Mouse (Mus musculus) ES-E14 (cell line): ENCODE data around the gene Ints5. TPM values are rescaled to one million over a fixed set of nuclear protein-coding genes. Genes with fewer than 3 reads are reported as not detected.

ENCODE experiments used
- DNase-seq: peaks from one replicate; pipeline ENCODE4 v3.0.0-alpha.2; 2013; ENCODE audit warnings: low read depth, low spot score
- H3K27ac ChIP-seq: 2 replicates; pipeline ENCODE4 v1.5.1; 2012; ENCODE audit warnings: low read depth, mild to moderate bottlenecking, low read length, moderate library complexity, mixed read lengths; ENCODE audit not compliant: poor library complexity, insufficient read depth, severe bottlenecking
- H3K36me3 ChIP-seq: 2 replicates; pipeline ENCODE4 v1.6.1; 2012; ENCODE audit warnings: mild to moderate bottlenecking, low read length, moderate library complexity, mixed read lengths; ENCODE audit not compliant: control insufficient read depth, poor library complexity, insufficient read depth, severe bottlenecking
- H3K4me1 ChIP-seq, 2 experiments: fragments of 150-350 bp in 1 of 2; sonication (generic) in 1 of 2; 2 replicates each; pipeline ENCODE4 v1.6.1; 2012; ENCODE audit warnings: low read length in 2 of 2, mild to moderate bottlenecking in 1 of 2, mixed read lengths in 1 of 2; ENCODE audit not compliant: control insufficient read depth in 2 of 2, insufficient read depth in 2 of 2, poor library complexity in 1 of 2
- H3K4me3 ChIP-seq, 2 experiments: fragments of 150-350 bp in 1 of 2; sonication (generic) in 1 of 2; 2 replicates each; pipeline ENCODE4 v1.5.1; 2012; ENCODE audit warnings: low read length in 2 of 2, low read depth in 1 of 2, mild to moderate bottlenecking in 1 of 2, mixed read lengths in 1 of 2; ENCODE audit not compliant: insufficient read depth in 1 of 2, poor library complexity in 1 of 2, severe bottlenecking in 1 of 2
- H3K9ac ChIP-seq: 2 replicates; pipeline ENCODE4 v1.6.1; 2012; ENCODE audit warnings: low read depth, mild to moderate bottlenecking, low read length, mixed read lengths; ENCODE audit not compliant: poor library complexity, insufficient read depth, severe bottlenecking
- H3K9me3 ChIP-seq: fragments of 150-350 bp; sonication (generic); 2 replicates; pipeline ENCODE4 v1.6.1; 2012; ENCODE audit warnings: low read depth, mild to moderate bottlenecking, low read length; ENCODE audit not compliant: control insufficient read depth, insufficient read depth
- CHD2 ChIP-seq: IDR thresholded peaks from 2 replicates; pipeline ENCODE4 v1.6.1; 2014; ENCODE audit warnings: mild to moderate bottlenecking, low read depth, low read length, inconsistent platforms
- HCFC1 ChIP-seq: IDR thresholded peaks from 2 replicates; pipeline ENCODE4 v1.6.1; 2012; ENCODE audit warnings: low read length, inconsistent platforms, borderline replicate concordance; ENCODE audit not compliant: insufficient read depth
- MAFK ChIP-seq: IDR thresholded peaks from 2 replicates; pipeline ENCODE4 v1.6.1; 2014; ENCODE audit warnings: mild to moderate bottlenecking, low read depth, low read length, inconsistent platforms; ENCODE audit not compliant: insufficient read depth
- ZC3H11A ChIP-seq: IDR thresholded peaks from 2 replicates; pipeline ENCODE4 v1.6.1; 2012; ENCODE audit warnings: low read depth, mild to moderate bottlenecking, inconsistent platforms, low read length, borderline replicate concordance
- ZNF384 ChIP-seq: IDR thresholded peaks from 2 replicates; pipeline ENCODE4 v1.6.1; 2012; ENCODE audit warnings: low read depth, low read length, inconsistent platforms
- in situ Hi-C, 2 experiments: fragments of 600-800 bp; cut with MboI; formaldehyde crosslinking; loops; one replicate each; pipeline ENCODE4 v1.15.1; 2025; ENCODE audit warnings: low sequenced_read_pairs in 2 of 2, inconsistent platforms in 1 of 2; ENCODE audit not compliant: unreplicated experiment in 2 of 2
- total RNA-seq: library from RNA; depleted of rRNA; stranded (reverse); fragments of 300-350 nt; gene quantifications from 2 replicates; pipeline ENCODE4 v1.2.3, GENCODE M21; 2012

Ints5 gene
- total RNA-seq, 1 experiment, result 59.3 TPM

GRCm38 (mm10) chr19:8927891-8928525 lies 35.2 kb downstream of the Ints5 start:
- Histone ChIP-seq H3K9me3 (no peaks in the 10 kb centered on the region), H3K36me3 (no peaks in the 10 kb centered on the region; the same call in 1 of the 2 replicates), H3K4me3 (no peak overlapping the region), H3K4me1 (peaks cover 0 to 8% of the 10 kb centered on the region in 2 experiments; a peak in 1 of 4 replicates), H3K27ac (no peak overlapping the region), H3K9ac (no peak overlapping the region)
- TF ChIP-seq MAFK (no peak), ZC3H11A (no peak), CHD2 (no peak), HCFC1 (no peak), ZNF384 (no peak)
- in situ Hi-C loops, result no loop called here
- DNase-seq, result no peak

GRCm38 (mm10) chr19:8928689-8929223 lies 36.0 kb downstream of the Ints5 start:
- H3K9me3 ChIP-seq, result no peaks in the 10 kb centered on the region
- peak overlapping the region; percentile 83 to 85 for H3K4me3 ChIP-seq
- in situ Hi-C loops, result no loop called here
- H3K4me1 ChIP-seq, result peaks cover 0 to 8% of the 10 kb centered on the region in 2 experiments; a peak in 1 of 4 replicates
- H3K9ac ChIP-seq, result peak overlapping the region; percentile 45; the same call in 1 of the 2 replicates
- H3K27ac ChIP-seq, result no peak overlapping the region; the same call in 1 of the 2 replicates
- no peak for DNase-seq
- TF ChIP-seq CHD2, result no peak
- TF ChIP-seq ZNF384, result no peak
- TF ChIP-seq ZC3H11A, result no peak
- TF ChIP-seq HCFC1, result no peak
- TF ChIP-seq MAFK, result no peak
- H3K36me3 ChIP-seq, result no peaks in the 10 kb centered on the region; the same call in 1 of the 2 replicates

GRCm38 (mm10) chr19:8929224-8930088 lies 36.7 kb downstream of the Ints5 start, which contains the start of the genes Rom1 and Eml3:
TSS of gene Rom1 (minus strand) at chr19:8929356.
TSS of gene Eml3 (plus strand) at chr19:8929552.
- in situ Hi-C loops, result no loop called here
- H3K4me3 ChIP-seq, result peak within 1 kb of the TSS; percentile 83 to 85

GRCm38 (mm10) chr19:8930117-8930516 lies 37.3 kb downstream of the Ints5 start:
- H3K9ac ChIP-seq, result peak overlapping the region; percentile 80; the same call in 1 of the 2 replicates
- peaks cover 2% of the 10 kb centered on the region; the same call in 1 of the 2 replicates for H3K36me3 ChIP-seq
- no peaks in the 10 kb centered on the region for H3K9me3 ChIP-seq
- TF ChIP-seq ZNF384, result no peak
- TF ChIP-seq HCFC1, result no peak
- peaks cover 0 to 8% of the 10 kb centered on the region in 2 experiments; a peak in 1 of 4 replicates for H3K4me1 ChIP-seq
- in situ Hi-C loops, result no loop called here
- no peak overlapping the region for H3K27ac ChIP-seq
- no peak for DNase-seq
- H3K4me3 ChIP-seq, result peak overlapping the region; percentile 83 to 85

More at GRCm38 (mm10) chr19:8929224-8930088, 36.7 kb downstream of the Ints5 start, which contains the start of the genes Rom1 and Eml3:
- no peak for TF ChIP-seq HCFC1
- TF ChIP-seq ZNF384, result no peak
- TF ChIP-seq MAFK, result peak; percentile 63; the same call in 1 of the 2 replicates
- TF ChIP-seq CHD2, result no peak
- TF ChIP-seq ZC3H11A, result no peak
- DNase-seq, result peak; percentile 85
- peaks cover 0 to 8% of the 10 kb centered on the region in 2 experiments; a peak in 1 of 4 replicates for H3K4me1 ChIP-seq
- no peak within 1 kb of the TSS; the same call in 1 of the 2 replicates for H3K27ac ChIP-seq
- peak within 1 kb of the TSS; percentile 80 for H3K9ac ChIP-seq
- no peaks in the 10 kb centered on the region; the same call in 1 of the 2 replicates for H3K36me3 ChIP-seq
- no peaks in the 10 kb centered on the region for H3K9me3 ChIP-seq
